Mouse (Mus musculus): ENCODE results near the gene Slc6a6. TPM values are rescaled to one million over a fixed set of nuclear protein-coding genes. Genes with fewer than 3 reads are reported as not detected.
A peak's percentile ranks its signal among the peaks of the same experiment; 100 is the strongest.

Gene Slc6a6
- polyA plus RNA-seq, 1 experiment from 2014 or later = 106 TPM

DNA sequence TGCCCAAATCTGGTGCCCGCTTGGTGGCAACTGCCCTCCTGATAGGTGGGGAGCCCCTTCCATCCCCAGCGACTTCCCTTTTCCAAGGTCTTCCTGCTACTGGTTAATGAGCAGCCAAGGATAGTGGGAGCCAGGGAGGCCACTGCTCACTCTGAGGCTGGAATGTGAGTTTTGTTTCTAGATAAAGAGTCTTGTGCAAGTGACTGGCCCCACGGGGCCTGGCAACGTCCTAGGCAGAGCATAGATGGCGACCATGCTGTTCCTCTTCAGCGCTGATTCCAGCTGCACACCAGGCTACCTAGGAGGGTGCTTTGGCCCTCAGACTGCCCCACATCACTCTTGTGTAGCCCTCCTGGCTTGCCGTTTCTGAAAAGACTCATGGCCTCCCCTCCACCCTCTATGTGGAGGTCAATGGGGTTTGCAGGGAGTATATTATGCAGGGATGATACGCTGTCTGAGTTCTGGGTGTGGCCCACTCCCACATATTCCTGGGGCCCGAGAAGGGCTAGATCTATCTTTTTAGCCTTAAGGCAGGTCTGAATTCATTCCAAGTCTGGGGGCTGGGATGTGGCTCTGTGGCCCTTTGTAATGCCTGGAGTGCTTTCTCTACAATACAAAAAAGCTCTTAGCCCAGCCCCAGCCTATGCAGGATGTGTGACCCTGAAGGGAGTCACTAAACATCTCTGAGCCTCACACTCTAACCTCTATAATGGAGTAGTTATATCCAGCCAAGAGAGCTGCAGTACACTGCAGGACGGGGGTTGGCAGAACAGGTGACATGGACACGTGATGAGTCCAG, 17.2 kb downstream of the Slc6a6 start:
- H3K9me3 ChIP-seq (replicated peaks; ENCODE audit: low read length) = no peaks in the 10 kb centered on the region
- H3K27me3 ChIP-seq (ENCODE audit: insufficient read depth, low read length) = no peaks in the 10 kb centered on the region
- DNase-seq (ENCODE audit: low spot score) (no peak), ATAC-seq (replicated peaks; ENCODE audit: low FRiP score, low read depth) (peak; percentile 61)
- no peak overlapping the region for H3K4me3 ChIP-seq (replicated peaks; ENCODE audit: low read depth, low read length)
- no peak for TF ChIP-seq CTCF (IDR thresholded peaks at IDR 0.05; ENCODE audit: low read depth)
- 63% methylated on average over 11 of the region's 11 CpGs for WGBS
- peaks cover 16% of the 10 kb centered on the region for H3K4me1 ChIP-seq (replicated peaks; ENCODE audit: insufficient read depth, low read length)
- H3K36me3 ChIP-seq (ENCODE audit: insufficient read depth, low read length) = peaks cover 9% of the 10 kb centered on the region; the same call in 1 of the 2 replicates
- H3K9ac ChIP-seq (ENCODE audit: low read depth, low read length) = no peak overlapping the region
- no peak overlapping the region for H3K4me2 ChIP-seq (ENCODE audit: low read length)
- peak overlapping the region; percentile 60 for H3K27ac ChIP-seq

GRCm38 (mm10) chr6:91703459-91703858, 19.6 kb downstream of the Slc6a6 start:
- Histone ChIP-seq H3K4me1 (replicated peaks; ENCODE audit: insufficient read depth, low read length) (peaks cover 19% of the 10 kb centered on the region), H3K27me3 (ENCODE audit: insufficient read depth, low read length) (no peaks in the 10 kb centered on the region), H3K36me3 (ENCODE audit: insufficient read depth, low read length) (peaks cover 17% of the 10 kb centered on the region; the same call in 1 of the 2 replicates), H3K9me3 (replicated peaks; ENCODE audit: low read length) (no peaks in the 10 kb centered on the region), H3K9ac (ENCODE audit: low read depth, low read length) (no peak overlapping the region), H3K4me3 (replicated peaks; ENCODE audit: low read depth, low read length) (no peak overlapping the region), H3K4me2 (ENCODE audit: low read length) (no peak overlapping the region), H3K27ac (no peak overlapping the region)
- ATAC-seq (replicated peaks; ENCODE audit: low FRiP score, low read depth) (no peak), DNase-seq (ENCODE audit: low spot score) (no peak)
- 70% methylated on average over 2 of the region's 2 CpGs for WGBS
- no peak for TF ChIP-seq CTCF (IDR thresholded peaks at IDR 0.05; ENCODE audit: low read depth)

DNA sequence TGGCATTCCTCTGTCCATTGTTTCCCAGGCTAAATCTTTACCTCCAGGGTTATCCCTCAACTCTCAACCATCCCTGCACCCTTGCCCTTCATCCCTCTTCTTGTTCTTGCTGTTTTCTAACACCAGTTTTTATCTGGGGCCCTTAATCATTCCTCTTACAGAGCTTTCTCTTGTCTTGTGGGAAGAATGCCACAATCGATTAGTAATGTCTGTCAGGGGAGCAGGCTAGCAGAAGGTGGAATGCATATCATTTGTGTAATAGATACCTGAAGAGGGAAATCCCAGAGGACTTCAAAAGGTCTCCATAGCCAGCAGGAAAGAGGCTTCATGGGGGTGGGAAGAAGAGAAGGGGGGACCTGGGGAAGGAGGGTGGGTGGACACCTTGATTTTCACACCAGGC, 20.6 kb downstream of the Slc6a6 start:
- Histone ChIP-seq H3K4me1 (replicated peaks; ENCODE audit: insufficient read depth, low read length) (peaks cover 19% of the 10 kb centered on the region), H3K27ac (no peak overlapping the region), H3K27me3 (ENCODE audit: insufficient read depth, low read length) (no peaks in the 10 kb centered on the region), H3K9me3 (replicated peaks; ENCODE audit: low read length) (no peaks in the 10 kb centered on the region), H3K4me2 (ENCODE audit: low read length) (no peak overlapping the region), H3K36me3 (ENCODE audit: insufficient read depth, low read length) (peaks cover 19% of the 10 kb centered on the region; the same call in 1 of the 2 replicates), H3K4me3 (replicated peaks; ENCODE audit: low read depth, low read length) (no peak overlapping the region), H3K9ac (ENCODE audit: low read depth, low read length) (no peak overlapping the region)
- no peak for DNase-seq (ENCODE audit: low spot score)
- ATAC-seq (replicated peaks; ENCODE audit: low FRiP score, low read depth) = no peak
- TF ChIP-seq CTCF (IDR thresholded peaks at IDR 0.05; ENCODE audit: low read depth) = no peak
- WGBS = 98% methylated on average over 1 of the region's 1 CpGs

- H3K9me3 ChIP-seq (replicated peaks; ENCODE audit: low read length) = no peaks in the 10 kb centered on the region
- no peak overlapping the region for H3K9ac ChIP-seq (ENCODE audit: low read depth, low read length)
- DNase-seq (ENCODE audit: low spot score) = no peak
- H3K4me1 ChIP-seq (replicated peaks; ENCODE audit: insufficient read depth, low read length) = peaks cover 12% of the 10 kb centered on the region; the same call in 1 of the 2 replicates
- no peak for TF ChIP-seq CTCF (IDR thresholded peaks at IDR 0.05; ENCODE audit: low read depth)
- no peak overlapping the region for H3K4me2 ChIP-seq (ENCODE audit: low read length)
- no peak overlapping the region for H3K27ac ChIP-seq
- H3K27me3 ChIP-seq (ENCODE audit: insufficient read depth, low read length) = no peaks in the 10 kb centered on the region
- peaks cover 19% of the 10 kb centered on the region; the same call in 1 of the 2 replicates for H3K36me3 ChIP-seq (ENCODE audit: insufficient read depth, low read length)
- 50% methylated on average over 4 of the region's 4 CpGs for WGBS
- no peak overlapping the region for H3K4me3 ChIP-seq (replicated peaks; ENCODE audit: low read depth, low read length)
- no peak for ATAC-seq (replicated peaks; ENCODE audit: low FRiP score, low read depth)
Observed at GRCm38 (mm10) chr6:91705651-91706050, 21.8 kb downstream of the Slc6a6 start.

DNA sequence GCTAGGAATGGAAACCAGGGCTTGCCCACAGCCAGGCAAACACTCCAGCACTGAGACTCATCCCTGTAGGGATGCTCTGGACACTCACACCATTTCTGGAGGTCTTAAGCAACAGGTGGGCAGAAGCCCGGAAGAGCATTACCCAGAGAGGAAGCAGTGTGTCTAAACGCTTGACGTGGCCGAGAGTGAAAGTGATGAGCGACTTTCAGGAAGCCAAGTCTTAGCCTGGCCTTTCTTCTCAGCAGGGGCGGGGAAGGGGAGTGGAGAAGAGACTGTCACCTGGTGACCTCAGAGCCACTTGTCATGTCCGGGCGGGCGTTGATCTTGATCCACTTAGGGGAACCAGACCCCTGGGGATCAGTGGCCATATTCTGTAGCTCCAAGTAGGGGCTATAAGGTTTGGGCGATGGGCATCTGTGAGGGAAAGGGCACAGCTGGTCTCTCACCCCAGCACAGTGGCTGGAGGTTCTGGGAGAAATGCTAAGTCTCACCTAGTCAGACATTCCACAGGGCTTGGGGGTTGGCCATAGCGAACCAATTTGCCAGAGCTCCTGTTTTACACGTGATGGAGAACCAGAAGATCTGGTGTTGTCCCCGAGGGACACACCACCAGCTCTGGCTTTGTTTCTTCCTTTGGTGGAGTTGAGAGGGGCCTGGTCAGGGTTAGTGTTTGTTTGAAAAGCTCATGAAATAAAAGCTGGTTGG, 22.4 kb downstream of the Slc6a6 start:
- no peaks in the 10 kb centered on the region for H3K27me3 ChIP-seq (ENCODE audit: insufficient read depth, low read length)
- peaks cover 12% of the 10 kb centered on the region; the same call in 1 of the 2 replicates for H3K4me1 ChIP-seq (replicated peaks; ENCODE audit: insufficient read depth, low read length)
- no peak overlapping the region for H3K27ac ChIP-seq
- no peak for ATAC-seq (replicated peaks; ENCODE audit: low FRiP score, low read depth)
- DNase-seq (ENCODE audit: low spot score) = no peak
- peaks cover 19% of the 10 kb centered on the region; the same call in 1 of the 2 replicates for H3K36me3 ChIP-seq (ENCODE audit: insufficient read depth, low read length)
- no peak overlapping the region for H3K4me3 ChIP-seq (replicated peaks; ENCODE audit: low read depth, low read length)
- no peak for TF ChIP-seq CTCF (IDR thresholded peaks at IDR 0.05; ENCODE audit: low read depth)
- 43% methylated on average over 13 of the region's 13 CpGs for WGBS
- H3K4me2 ChIP-seq (ENCODE audit: low read length) = no peak overlapping the region
- no peak overlapping the region for H3K9ac ChIP-seq (ENCODE audit: low read depth, low read length)
- H3K9me3 ChIP-seq (replicated peaks; ENCODE audit: low read length) = no peaks in the 10 kb centered on the region

GRCm38 (mm10) chr6:91707276-91707885, 23.5 kb downstream of the Slc6a6 start:
- ATAC-seq (replicated peaks; ENCODE audit: low FRiP score, low read depth) = peak; percentile 69
- 0 out of 2 replicates have a peak overlapping the region, but pooled peaks have one; percentile 57 for H3K27ac ChIP-seq
- TF ChIP-seq CTCF (IDR thresholded peaks at IDR 0.05; ENCODE audit: low read depth) = no peak

More at GRCm38 (mm10) chr6:91707276-91707885, 23.5 kb downstream of the Slc6a6 start:
- H3K9ac ChIP-seq (ENCODE audit: low read depth, low read length) = no peak overlapping the region
- H3K4me2 ChIP-seq (ENCODE audit: low read length) = no peak overlapping the region
- WGBS = 85% methylated on average over 8 of the region's 8 CpGs
- H3K4me1 ChIP-seq (replicated peaks; ENCODE audit: insufficient read depth, low read length) = peaks cover 14% of the 10 kb centered on the region
- H3K9me3 ChIP-seq (replicated peaks; ENCODE audit: low read length) = no peaks in the 10 kb centered on the region
- no peaks in the 10 kb centered on the region for H3K27me3 ChIP-seq (ENCODE audit: insufficient read depth, low read length)
- no peak for DNase-seq (ENCODE audit: low spot score)
- peaks cover 26% of the 10 kb centered on the region for H3K36me3 ChIP-seq (ENCODE audit: insufficient read depth, low read length)
- H3K4me3 ChIP-seq (replicated peaks; ENCODE audit: low read depth, low read length) = no peak overlapping the region
